Mouse (Mus musculus) large intestine, adult 2 months (tissue): ENCODE measurements around the gene Vgf. TPM values are rescaled to one million over a fixed set of nuclear protein-coding genes. Genes with fewer than 3 reads are reported as not detected.

Experiments used
- DNase-seq: peaks from one replicate; pipeline ENCODE4 v3.0.0-alpha.2; 2012; ENCODE audit warnings: low read depth, low spot score
- WGBS: fragments of 180-500 bp; shearing (Covaris S2); methylation state at CpG from one replicate; pipeline ENCODE4 v1.1.7; 2018; 5-methylcytosine and 5-hydroxymethylcytosine counted together
- polyA plus RNA-seq: library from polyadenylated mRNA; depleted of rRNA; stranded (reverse); fragments of >200 nt; gene quantifications from 2 replicates; pipeline ENCODE4 v1.2.3, GENCODE M21; 2012; rRNA removed

Gene Vgf
- polyA plus RNA-seq, 1 experiment = 0.25 TPM

DNA sequence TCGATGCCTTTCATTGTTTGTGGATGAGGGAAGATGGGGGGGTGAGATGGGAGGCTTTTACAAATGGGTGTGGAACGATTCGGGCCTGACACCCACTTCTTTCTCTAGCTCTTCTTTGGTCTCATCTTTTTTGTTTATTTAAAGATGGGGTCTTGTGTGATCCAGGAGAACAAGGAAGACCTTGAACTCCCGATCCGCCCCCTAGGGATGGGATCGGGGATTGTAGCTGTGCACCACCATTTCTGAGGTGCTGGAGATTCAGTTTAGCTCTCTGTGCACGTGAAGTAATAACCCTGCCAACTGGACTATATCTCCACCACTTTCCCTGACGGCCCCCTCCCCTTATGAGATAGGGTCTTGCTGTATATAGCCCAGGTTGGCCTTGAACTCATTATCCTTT lies 39.7 kb downstream of the Vgf start:
- no peak for DNase-seq
- 64% methylated on average over 8 of the region's 8 CpGs for WGBS

DNA sequence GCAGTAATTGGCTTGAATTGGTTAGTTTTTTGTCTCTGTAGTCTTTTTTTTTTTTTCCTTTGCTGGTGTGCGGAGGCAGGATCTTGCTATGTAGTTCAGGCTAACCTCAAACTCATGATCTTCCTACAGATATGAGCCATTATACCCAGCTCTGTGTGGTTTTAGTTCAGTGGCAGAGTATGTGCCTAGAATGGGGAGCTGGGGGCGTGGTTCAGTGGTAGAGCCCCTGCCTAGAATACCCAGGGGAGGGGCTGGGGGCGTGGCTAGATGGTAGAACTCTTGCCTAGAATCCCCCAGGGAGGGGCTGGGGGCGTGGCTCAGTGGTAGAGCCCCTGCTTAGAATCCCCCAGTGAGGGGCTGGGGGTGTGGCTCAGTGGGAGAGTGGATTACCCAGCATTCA lies 42.5 kb downstream of the Vgf start:
- 69% methylated on average over 4 of the region's 4 CpGs for WGBS
- DNase-seq = no peak

GRCm38 (mm10) chr5:137070881-137071605 lies 44.9 kb downstream of the Vgf start:
- 86% methylated on average over 19 of the region's 19 CpGs for WGBS

GRCm38 (mm10) chr5:137072079-137072960 lies 46.1 kb downstream of the Vgf start, which contains the start of gene Serpine1:
Serpine1 (minus strand) TSS chr5:137072268.
- WGBS = 5% methylated on average over 23 of the region's 23 CpGs
- DNase-seq = peak; percentile 38

More at GRCm38 (mm10) chr5:137070881-137071605, 44.9 kb downstream of the Vgf start:
- DNase-seq = no peak

GRCm38 (mm10) chr5:137073141-137073540 lies 46.9 kb downstream of the Vgf start:
- DNase-seq = no peak
- 86% methylated on average over 8 of the region's 8 CpGs for WGBS

DNA sequence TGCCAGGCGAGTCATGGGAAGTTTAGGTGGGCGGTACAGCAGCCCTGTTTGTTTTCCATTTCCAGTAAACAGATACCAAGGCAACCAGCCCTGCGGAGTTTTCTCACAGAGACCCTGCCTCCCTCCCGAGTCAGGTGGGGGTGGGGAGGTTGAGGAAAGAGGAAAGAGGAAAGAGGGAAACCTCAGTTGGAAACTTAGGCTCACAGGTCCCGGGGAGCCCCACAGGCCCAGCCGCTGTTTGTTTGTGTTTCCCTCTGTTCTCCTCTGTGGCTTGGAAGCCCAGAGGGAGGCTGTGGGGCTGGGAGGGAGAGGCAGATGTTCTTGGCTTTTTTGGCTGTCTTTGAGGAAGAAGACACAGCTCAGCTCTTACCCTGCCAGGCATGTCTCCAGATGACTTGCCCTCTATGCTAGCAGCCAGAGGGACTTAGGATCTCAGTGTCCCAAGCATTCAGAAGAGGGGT lies 48.0 kb downstream of the Vgf start:
- WGBS = 29% methylated on average over 6 of the region's 6 CpGs
- DNase-seq = no peak

DNA sequence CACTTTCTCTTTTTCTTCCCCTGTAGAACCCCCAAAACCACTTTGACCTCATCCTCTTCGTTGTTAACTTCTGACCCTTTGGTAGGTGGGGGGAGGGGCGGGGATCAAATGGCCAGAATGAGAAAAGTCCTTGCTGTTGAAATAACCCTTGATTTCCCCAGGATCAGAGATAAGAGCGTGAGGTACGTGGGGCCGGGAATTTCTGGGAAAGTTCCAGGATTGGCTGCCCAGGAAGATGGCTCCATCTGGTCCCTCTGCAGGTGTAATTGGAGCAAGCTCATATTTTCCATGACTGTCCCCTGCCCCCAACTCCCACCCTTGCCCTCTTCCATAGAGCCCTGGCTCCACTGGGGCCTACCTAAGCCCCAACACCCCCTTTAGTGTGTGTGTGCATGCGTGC lies 49.5 kb downstream of the Vgf start:
- no peak for DNase-seq
- 60% methylated on average over 6 of the region's 6 CpGs for WGBS

DNA sequence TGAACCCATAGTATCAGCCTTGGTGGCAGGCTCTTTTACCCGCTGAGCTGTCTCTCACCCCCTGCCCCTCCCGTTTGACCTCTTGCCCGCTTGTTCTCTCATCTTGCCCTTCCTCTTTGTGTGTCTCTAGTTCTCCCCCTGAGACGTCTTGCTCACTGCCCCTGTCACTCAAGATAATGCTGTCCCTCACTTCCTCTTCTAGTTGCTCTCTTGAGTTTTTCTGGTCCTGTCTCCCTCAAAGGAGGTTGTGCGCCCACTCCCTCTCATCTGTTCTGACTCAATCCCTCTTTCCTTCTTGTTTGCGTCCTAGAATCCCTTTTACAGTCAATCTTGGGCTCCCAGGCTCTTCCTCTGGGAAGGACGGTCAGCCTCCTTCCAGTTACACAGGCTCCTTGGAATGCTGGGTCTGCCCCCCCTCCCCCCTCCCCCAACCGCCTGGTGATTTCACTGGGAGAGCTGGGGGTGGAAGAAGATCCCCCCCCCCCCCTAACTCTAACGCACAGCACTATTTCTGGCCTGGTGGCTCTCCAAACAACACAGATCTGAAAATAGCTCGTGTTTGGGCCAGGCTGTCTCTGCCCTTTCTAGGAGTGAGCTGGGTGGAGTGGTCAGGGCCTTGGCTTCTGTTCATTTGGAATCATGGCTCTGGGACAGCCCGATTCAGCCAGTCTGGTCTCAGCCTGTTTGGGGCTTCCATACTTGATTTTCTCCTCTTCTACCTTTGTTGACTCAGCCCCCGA lies 50.2 kb downstream of the Vgf start:
- 43% methylated on average over 12 of the region's 12 CpGs for WGBS
- DNase-seq = no peak

DNA sequence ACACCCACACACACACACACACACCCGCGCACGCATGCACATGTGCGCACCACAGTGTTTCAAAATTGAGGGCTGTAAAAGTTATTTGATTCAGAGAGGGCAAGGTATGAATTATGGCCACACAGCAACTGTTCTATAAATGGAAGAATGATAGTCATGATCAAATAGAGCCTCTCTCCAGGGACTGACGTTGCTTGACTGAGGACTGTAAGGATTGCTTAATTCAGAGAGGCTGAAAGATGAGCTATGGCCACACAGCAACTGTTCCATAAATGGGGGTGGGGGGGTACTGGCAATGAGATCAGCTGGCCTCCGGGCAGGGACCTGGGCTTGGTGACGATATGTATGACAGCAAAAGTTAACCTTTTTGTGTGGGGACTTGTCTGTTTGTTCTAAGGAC lies 51.0 kb downstream of the Vgf start:
- WGBS = 59% methylated on average over 7 of the region's 7 CpGs
- DNase-seq = no peak

GRCm38 (mm10) chr5:137078041-137078440 lies 51.8 kb downstream of the Vgf start:
- 25% methylated on average over 14 of the region's 14 CpGs for WGBS
- DNase-seq = no peak

- no peak for DNase-seq
Measured at GRCm38 (mm10) chr5:137078616-137079015, 52.4 kb downstream of the Vgf start.

GRCm38 (mm10) chr5:137079849-137080248 lies 53.7 kb downstream of the Vgf start:
- 33% methylated on average over 5 of the region's 5 CpGs for WGBS
- DNase-seq = no peak

More at GRCm38 (mm10) chr5:137078616-137079015, 52.4 kb downstream of the Vgf start:
- 58% methylated on average over 6 of the region's 6 CpGs for WGBS

Other genes starting within 250 kb of the Vgf start
- gene Col26a1, start 143.2 kb upstream of the Vgf start, polyA plus RNA-seq = 0.15 and 0.16 TPM in 2 replicates
- 25.1 and 26.3 TPM in 2 replicates for gene Ift22, start 118.2 kb upstream of the Vgf start, polyA plus RNA-seq
- 229 and 235 TPM in 2 replicates for gene Fis1, start 73.1 kb upstream of the Vgf start, polyA plus RNA-seq
- gene Cldn15, start 59.8 kb upstream of the Vgf start, polyA plus RNA-seq = 434 and 763 TPM in 2 replicates
- gene Plod3, start 39.4 kb upstream of the Vgf start, polyA plus RNA-seq = 29.6 and 33.8 TPM in 2 replicates
- 90.2 and 93.7 TPM in 2 replicates for gene Znhit1, start 38.4 kb upstream of the Vgf start, polyA plus RNA-seq
- 101 and 107 TPM in 2 replicates for gene Ap1s1, start 19.7 kb downstream of the Vgf start, polyA plus RNA-seq
- 0.94 and 1.1 TPM in 2 replicates for gene Serpine1, start 45.9 kb downstream of the Vgf start, polyA plus RNA-seq
- 5.7 and 14.5 TPM in 2 replicates for gene Trim56, start 89.8 kb downstream of the Vgf start, polyA plus RNA-seq
- gene Muc3, start 122.9 kb downstream of the Vgf start, polyA plus RNA-seq = 519 and 836 TPM in 2 replicates
- gene Muc3a, start 186.0 kb downstream of the Vgf start, polyA plus RNA-seq = 75.4 and 98.1 TPM in 2 replicates